Mouse (Mus musculus) lung, postnatal 0 days (tissue): ENCODE measurements around the gene Cpped1.

Experiments used
- CTCF ChIP-seq: IDR thresholded peaks from 2 replicates; pipeline ENCODE4 v1.5.1; 2016; ENCODE audit warnings: antibody characterized with exemption, mild to moderate bottlenecking
- EP300 ChIP-seq: IDR thresholded peaks from 2 replicates; pipeline ENCODE4 v1.6.1; 2016; ENCODE audit warnings: antibody characterized with exemption, mild to moderate bottlenecking, control low read depth

DNA sequence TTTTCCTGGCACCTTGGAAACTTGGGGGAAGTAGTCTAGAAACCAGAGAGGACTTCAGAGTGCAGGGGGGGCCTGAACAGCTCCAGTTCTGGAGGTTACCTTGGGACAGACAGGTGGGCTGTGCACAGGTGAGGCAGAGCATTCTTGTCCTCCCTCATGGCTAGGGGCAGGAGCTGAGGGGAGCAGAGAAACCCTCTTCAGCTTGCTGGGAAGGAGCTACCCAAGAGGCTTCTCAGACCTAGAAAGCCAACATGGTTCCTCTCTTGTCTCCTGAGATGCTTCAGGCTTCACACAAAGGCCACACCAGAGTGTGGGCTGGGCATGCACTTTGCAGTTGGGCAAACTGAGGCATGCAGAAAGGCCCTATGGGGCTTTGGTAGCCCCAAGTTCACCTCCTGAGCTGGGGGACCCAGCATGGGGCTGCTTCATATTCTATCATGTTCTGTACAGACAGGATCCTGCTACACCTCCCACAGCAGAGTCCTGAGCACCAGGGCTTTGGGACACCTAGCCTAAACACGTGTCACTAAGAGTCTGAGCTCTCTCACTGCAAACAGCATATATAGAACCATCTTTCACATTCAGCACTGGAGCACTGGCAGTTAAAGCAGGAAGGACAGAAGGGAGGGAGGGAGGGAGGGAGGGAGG is 152.5 kb downstream of the Cpped1 start:
- TF ChIP-seq CTCF: no peak
- no peak for TF ChIP-seq EP300
